Comparison of ENCODE assay signal across 7 mouse cellular contexts in genomic region chr4:81763311-81764025, GRCm38 (mm10).
DNase-seq lines count a peak whose midpoint lies in the region; ATAC-seq and TF ChIP-seq lines count a peak whose summit lies in the region.

No protein-coding gene starts in this region.

- no peak for TF ChIP-seq EP300 in lung, postnatal 0 days (IDR thresholded peaks at IDR 0.05)
- TF ChIP-seq EP300 in stomach, postnatal 0 days (optimal IDR thresholded peaks at IDR 0.05): no peak

- no peak for DNase-seq in lung, postnatal 0 days (ENCODE audit: low spot score)
- no peak for DNase-seq in lung, postnatal 14 days
- DNase-seq in stomach, postnatal 0 days (ENCODE audit: low spot score): no peak
- no peak for DNase-seq in natural killer cell, adult 2 months (ENCODE audit: low spot score in 2 of 2)
- DNase-seq in cerebellum, postnatal 14 days: no peak

- H3K4me3 ChIP-seq in lung, postnatal 0 days (ENCODE audit: low read depth, low read length): no peak overlapping the region
- H3K4me3 ChIP-seq in forebrain, embryonic 15.5 days: no peak overlapping the region
- H3K4me3 ChIP-seq in limb, embryonic 12.5 days (replicated peaks): no peak overlapping the region
- no peak overlapping the region for H3K4me3 ChIP-seq in stomach, postnatal 0 days (ENCODE audit: low read depth, low read length)

- no peak overlapping the region for H3K9ac ChIP-seq in lung, postnatal 0 days (replicated peaks; ENCODE audit: low read depth)
- 0 out of 2 replicates have a peak overlapping the region, but pooled peaks have one; percentile 22 for H3K9ac ChIP-seq in forebrain, embryonic 15.5 days (replicated peaks)
- H3K9ac ChIP-seq in limb, embryonic 12.5 days (replicated peaks): no peak overlapping the region
- H3K9ac ChIP-seq in stomach, postnatal 0 days (ENCODE audit: low read length): no peak overlapping the region

- no peak overlapping the region for H3K27ac ChIP-seq in lung, postnatal 0 days (ENCODE audit: low read length)
- peak overlapping the region; percentile 74 for H3K27ac ChIP-seq in forebrain, embryonic 15.5 days (replicated peaks)
- peak overlapping the region; percentile 95 for H3K27ac ChIP-seq in limb, embryonic 12.5 days
- H3K27ac ChIP-seq in stomach, postnatal 0 days (replicated peaks): peak overlapping the region; percentile 56; the same call in 1 of the 2 replicates

- H3K27me3 ChIP-seq in lung, postnatal 0 days (replicated peaks; ENCODE audit: insufficient read depth, low read length): no peaks in the 10 kb centered on the region
- H3K27me3 ChIP-seq in forebrain, embryonic 15.5 days: no peaks in the 10 kb centered on the region
- H3K27me3 ChIP-seq in limb, embryonic 12.5 days: no peaks in the 10 kb centered on the region
- no peaks in the 10 kb centered on the region for H3K27me3 ChIP-seq in stomach, postnatal 0 days (ENCODE audit: control insufficient read depth, insufficient read depth, low read length)

- H3K36me3 ChIP-seq in lung, postnatal 0 days (ENCODE audit: insufficient read depth, low read length): no peaks in the 10 kb centered on the region
- H3K36me3 ChIP-seq in forebrain, embryonic 15.5 days: no peaks in the 10 kb centered on the region
- H3K36me3 ChIP-seq in limb, embryonic 12.5 days: no peaks in the 10 kb centered on the region
- no peaks in the 10 kb centered on the region for H3K36me3 ChIP-seq in stomach, postnatal 0 days (ENCODE audit: control insufficient read depth, insufficient read depth, low read length)

- no peaks in the 10 kb centered on the region for H3K4me1 ChIP-seq in lung, postnatal 0 days (ENCODE audit: insufficient read depth, low read depth, low read length)
- H3K4me1 ChIP-seq in forebrain, embryonic 15.5 days: peaks cover 26% of the 10 kb centered on the region
- peaks cover 26% of the 10 kb centered on the region for H3K4me1 ChIP-seq in limb, embryonic 12.5 days (replicated peaks)
- H3K4me1 ChIP-seq in stomach, postnatal 0 days (replicated peaks; ENCODE audit: control insufficient read depth, insufficient read depth): peaks cover 3% of the 10 kb centered on the region; the same call in 1 of the 2 replicates

- no peak for ATAC-seq in lung, postnatal 0 days
- ATAC-seq in forebrain, embryonic 15.5 days (replicated peaks): peak; percentile 49; the same call in 1 of the 2 replicates
- peak; percentile 69; the same call in 1 of the 2 replicates for ATAC-seq in limb, embryonic 12.5 days (ENCODE audit: insufficient number of reproducible peaks, insufficient read depth, low FRiP score, low TSS enrichment, low read depth)
- no peak for ATAC-seq in stomach, postnatal 0 days (ENCODE audit: low FRiP score, low TSS enrichment)

- 43% methylated on average over 10 of the region's 10 CpGs for WGBS in lung, postnatal 0 days
- WGBS in forebrain, embryonic 15.5 days: 10% methylated on average over 10 of the region's 10 CpGs
- WGBS in limb, embryonic 12.5 days: 21% methylated on average over 10 of the region's 10 CpGs
- WGBS in stomach, postnatal 0 days: 45% methylated on average over 10 of the region's 10 CpGs

- no peaks in the 10 kb centered on the region for H3K9me3 ChIP-seq in lung, postnatal 0 days (ENCODE audit: low read length)
- H3K9me3 ChIP-seq in forebrain, embryonic 15.5 days: no peaks in the 10 kb centered on the region
- no peaks in the 10 kb centered on the region for H3K9me3 ChIP-seq in limb, embryonic 12.5 days
- H3K9me3 ChIP-seq in stomach, postnatal 0 days (ENCODE audit: control insufficient read depth, low read length): no peaks in the 10 kb centered on the region

- H3K4me2 ChIP-seq in lung, postnatal 0 days (replicated peaks; ENCODE audit: low read depth, low read length): peak overlapping the region; percentile 15; the same call in 1 of the 2 replicates
- peak overlapping the region; percentile 8 for H3K4me2 ChIP-seq in forebrain, embryonic 15.5 days (replicated peaks)
- peak overlapping the region; percentile 39 for H3K4me2 ChIP-seq in limb, embryonic 12.5 days
- H3K4me2 ChIP-seq in stomach, postnatal 0 days (replicated peaks; ENCODE audit: low read depth): no peak overlapping the region

- no peak for TF ChIP-seq CTCF in lung, postnatal 0 days (IDR thresholded peaks at IDR 0.05)
- no peak for TF ChIP-seq CTCF in stomach, postnatal 0 days (IDR thresholded peaks at IDR 0.05; ENCODE audit: low read depth)

Comparison
In these comparisons a context has a peak if more than half of its experiments do, and no peak if none do; other contexts are left out.
1. ATAC-seq: peak in forebrain, embryonic 15.5 days (single experiment) and limb, embryonic 12.5 days (single experiment); none in lung, postnatal 0 days (single experiment) and stomach, postnatal 0 days (single experiment).